Mouse (Mus musculus) embryonic fibroblast, embryonic 13.5 days (primary cell): Measurements from ENCODE around the gene Stt3b. TPM values are rescaled to one million over a fixed set of nuclear protein-coding genes. Genes with fewer than 3 reads are reported as not detected.

Source experiments
- H3K27ac ChIP-seq: 2 replicates; pipeline ENCODE4 v1.5.1; 2012; ENCODE audit warnings: low read length, control low read depth, inconsistent platforms; ENCODE audit not compliant: insufficient read depth
- H3K4me1 ChIP-seq: 2 replicates; pipeline ENCODE4 v1.6.1; 2011; ENCODE audit warnings: low read length; ENCODE audit not compliant: control insufficient read depth, insufficient read depth
- H3K4me3 ChIP-seq: 2 replicates; pipeline ENCODE4 v1.5.1; 2011; ENCODE audit warnings: mild to moderate bottlenecking, control low read depth, low read length; ENCODE audit not compliant: insufficient read depth
- CTCF ChIP-seq: IDR thresholded peaks from 2 replicates; pipeline ENCODE4 v1.5.1; 2011; ENCODE audit warnings: mild to moderate bottlenecking, control low read depth, low read length, moderate library complexity, borderline replicate concordance; ENCODE audit not compliant: insufficient read depth
- POLR2A ChIP-seq: IDR thresholded peaks from 2 replicates; pipeline ENCODE4 v1.6.1; 2011; ENCODE audit warnings: low read depth, mild to moderate bottlenecking, control low read depth, low read length, moderate library complexity
- polyA plus RNA-seq: library from polyadenylated mRNA; stranded (reverse); fragments of >200 nt; gene quantifications from 2 replicates; pipeline ENCODE4 v1.2.4, GENCODE M21; 2011; ENCODE audit warnings: low read depth; ENCODE audit not compliant: missing spikeins, insufficient read length

Stt3b gene
- polyA plus RNA-seq, 1 experiment, result 136 TPM

GRCm38 (mm10) chr9:115215830-115216701 is 94.2 kb downstream of the Stt3b start:
- H3K4me1 ChIP-seq, result no peaks in the 10 kb centered on the region
- no peak overlapping the region for H3K4me3 ChIP-seq
- no peak overlapping the region for H3K27ac ChIP-seq
- no peak for TF ChIP-seq POLR2A
- no peak for TF ChIP-seq CTCF

- no peak overlapping the region for H3K27ac ChIP-seq
- TF ChIP-seq POLR2A (no peak), CTCF (no peak)
- H3K4me3 ChIP-seq, result no peak overlapping the region
- H3K4me1 ChIP-seq, result no peaks in the 10 kb centered on the region
Observed at GRCm38 (mm10) chr9:115214572-115215571, 95.3 kb downstream of the Stt3b start.

GRCm38 (mm10) chr9:115213755-115214264 is 96.4 kb downstream of the Stt3b start:
- Histone ChIP-seq H3K27ac (no peak overlapping the region), H3K4me1 (no peaks in the 10 kb centered on the region), H3K4me3 (no peak overlapping the region)
- TF ChIP-seq CTCF (no peak), POLR2A (no peak)

GRCm38 (mm10) chr9:115210535-115210934 is 99.7 kb downstream of the Stt3b start:
- no peak overlapping the region for H3K27ac ChIP-seq
- H3K4me1 ChIP-seq, result no peaks in the 10 kb centered on the region
- TF ChIP-seq POLR2A (no peak), CTCF (no peak)
- no peak overlapping the region for H3K4me3 ChIP-seq

- TF ChIP-seq CTCF (no peak), POLR2A (no peak)
- H3K27ac ChIP-seq, result no peak overlapping the region
- no peaks in the 10 kb centered on the region for H3K4me1 ChIP-seq
- H3K4me3 ChIP-seq, result no peak overlapping the region
Observed at GRCm38 (mm10) chr9:115209737-115210136, 100.5 kb downstream of the Stt3b start.

GRCm38 (mm10) chr9:115206219-115206618 is 104.0 kb downstream of the Stt3b start:
- Histone ChIP-seq H3K4me3 (no peak overlapping the region), H3K27ac (no peak overlapping the region), H3K4me1 (no peaks in the 10 kb centered on the region)
- no peak for TF ChIP-seq CTCF
- TF ChIP-seq POLR2A, result no peak

GRCm38 (mm10) chr9:115205491-115205890 is 104.7 kb downstream of the Stt3b start:
- no peak overlapping the region for H3K4me3 ChIP-seq
- no peak for TF ChIP-seq POLR2A
- TF ChIP-seq CTCF, result no peak
- no peaks in the 10 kb centered on the region for H3K4me1 ChIP-seq
- no peak overlapping the region for H3K27ac ChIP-seq

GRCm38 (mm10) chr9:115203136-115203535 is 107.1 kb downstream of the Stt3b start:
- no peak for TF ChIP-seq CTCF
- no peak for TF ChIP-seq POLR2A

GRCm38 (mm10) chr9:115201264-115201663 is 109.0 kb downstream of the Stt3b start:
- TF ChIP-seq CTCF (no peak), POLR2A (no peak)
- no peak overlapping the region for H3K27ac ChIP-seq
- no peaks in the 10 kb centered on the region for H3K4me1 ChIP-seq
- no peak overlapping the region for H3K4me3 ChIP-seq

More at GRCm38 (mm10) chr9:115203136-115203535, 107.1 kb downstream of the Stt3b start:
- Histone ChIP-seq H3K4me3 (no peak overlapping the region), H3K27ac (no peak overlapping the region), H3K4me1 (no peaks in the 10 kb centered on the region)
